Mouse (Mus musculus): ENCODE measurements at regions not wholly inside any gene's neighbourhood (a gene's known extent, or its start where the extent isn't known, plus 50 kb on each side); places are given as distances from the start of the nearest gene placed in this dataset.

- no peak for TF ChIP-seq CTCF (IDR thresholded peaks at IDR 0.05; ENCODE audit: insufficient read depth, low read length)
- TF ChIP-seq POLR2A (IDR thresholded peaks at IDR 0.05; ENCODE audit: borderline replicate concordance, extremely low read depth, low read depth, low read length) = no peak
Measured at GRCm38 (mm10) chr1:57607626-57608422, 166.1 kb upstream of the Spats2l start.
